Mouse (Mus musculus): ENCODE measurements around the gene Slc30a4.

DNA sequence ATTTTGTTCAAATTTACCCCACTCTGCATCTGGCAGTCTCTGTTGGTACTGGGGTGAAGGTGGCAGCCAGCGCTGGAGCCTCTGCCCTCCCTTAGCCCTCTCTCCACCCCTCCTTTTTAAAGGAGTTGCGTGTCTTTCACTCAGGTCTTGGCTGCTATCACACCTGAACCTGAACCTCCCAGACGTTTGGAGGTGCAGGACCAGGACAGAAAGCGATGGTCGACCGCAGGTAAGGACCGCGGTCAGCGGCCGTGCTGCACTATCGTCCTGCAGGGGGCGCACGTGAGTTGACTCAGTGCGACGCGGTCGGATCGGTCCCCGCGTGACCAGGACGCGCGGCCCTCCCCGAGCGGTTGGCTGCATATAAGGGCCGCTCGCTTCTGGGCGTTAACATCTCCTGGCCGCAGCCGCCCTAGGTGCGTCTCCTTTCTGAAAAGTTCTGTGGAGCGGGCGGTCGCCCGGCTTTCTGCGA, 64.9 kb downstream of the Slc30a4 start:
- TF ChIP-seq CTCF (IDR thresholded peaks at IDR 0.05; ENCODE audit: control insufficient read depth, insufficient read depth, insufficient read length) (peak; percentile 91), USF1 (IDR thresholded peaks at IDR 0.05; ENCODE audit: low read depth) (no peak), MYOD1 (IDR thresholded peaks at IDR 0.05; ENCODE audit: control insufficient read depth, insufficient read length, low read depth) (no peak), MAX (IDR thresholded peaks at IDR 0.05) (no peak), FOSL1 (IDR thresholded peaks at IDR 0.05; ENCODE audit: insufficient read depth, low read length, poor library complexity, severe bottlenecking) (no peak)
